Mouse (Mus musculus): ENCODE data around the gene Lifr.

- no peak for TF ChIP-seq CTCF (IDR thresholded peaks at IDR 0.05; ENCODE audit: low read depth, low read length)
- no peak for TF ChIP-seq POLR2A (IDR thresholded peaks at IDR 0.05; ENCODE audit: extremely low read depth, insufficient read depth, low read length)
These were observed 149.5 kb downstream of the Lifr start for GRCm38 (mm10) chr15:7239904-7240303.
